Mouse (Mus musculus): Measurements from ENCODE around the gene Gm43517. TPM values are rescaled to one million over a fixed set of nuclear protein-coding genes. Genes with fewer than 3 reads are reported as not detected.

Gm43517 gene
- total and polyA plus RNA-seq, 2 experiments from 2014 or later, result not detected

GRCm38 (mm10) chr12:49396776-49397175 lies 11.8 kb downstream of the Gm43517 start:
- Histone ChIP-seq H3K4me3 (ENCODE audit: low read depth, low read length) (no peak overlapping the region), H3K4me1 (ENCODE audit: control insufficient read depth, insufficient read depth) (0 out of 2 replicates have a peak, but pooled peaks cover 3% of the 10 kb centered on the region), H3K4me2 (ENCODE audit: low read depth, low read length) (no peak overlapping the region), H3K27ac (ENCODE audit: low read depth) (no peak overlapping the region), H3K9me3 (replicated peaks; ENCODE audit: control insufficient read depth, low read length) (no peaks in the 10 kb centered on the region), H3K9ac (replicated peaks; ENCODE audit: low read depth, low read length) (no peak overlapping the region), H3K27me3 (ENCODE audit: control insufficient read depth, insufficient read depth, low read length) (peaks cover 87% of the 10 kb centered on the region), H3K36me3 (replicated peaks; ENCODE audit: control insufficient read depth, insufficient read depth, low read length) (no peaks in the 10 kb centered on the region)
- 16% methylated on average over 1 of the region's 1 CpGs for WGBS
- no peak for TF ChIP-seq EP300 (IDR thresholded peaks at IDR 0.05; ENCODE audit: low read depth)
- TF ChIP-seq CTCF (IDR thresholded peaks at IDR 0.05; ENCODE audit: low read depth), result no peak
- no peak for DNase-seq (ENCODE audit: low spot score)
- no peak for ATAC-seq (ENCODE audit: insufficient read depth, low read depth)

GRCm38 (mm10) chr12:49397443-49398162 lies 12.6 kb downstream of the Gm43517 start:
- ATAC-seq (ENCODE audit: insufficient read depth, low read depth), result no peak
- 14% methylated on average over 4 of the region's 4 CpGs for WGBS
- Histone ChIP-seq H3K4me2 (ENCODE audit: low read depth, low read length) (no peak overlapping the region), H3K4me3 (ENCODE audit: low read depth, low read length) (no peak overlapping the region), H3K9me3 (replicated peaks; ENCODE audit: control insufficient read depth, low read length) (no peaks in the 10 kb centered on the region), H3K36me3 (replicated peaks; ENCODE audit: control insufficient read depth, insufficient read depth, low read length) (no peaks in the 10 kb centered on the region), H3K27ac (ENCODE audit: low read depth) (no peak overlapping the region), H3K4me1 (ENCODE audit: control insufficient read depth, insufficient read depth) (0 out of 2 replicates have a peak, but pooled peaks cover 3% of the 10 kb centered on the region), H3K9ac (replicated peaks; ENCODE audit: low read depth, low read length) (no peak overlapping the region), H3K27me3 (ENCODE audit: control insufficient read depth, insufficient read depth, low read length) (peaks cover 85% of the 10 kb centered on the region)
- no peak for TF ChIP-seq CTCF (IDR thresholded peaks at IDR 0.05; ENCODE audit: low read depth)
- DNase-seq (ENCODE audit: low spot score), result no peak

- Histone ChIP-seq H3K4me1 (ENCODE audit: control insufficient read depth, insufficient read depth) (0 out of 2 replicates have a peak, but pooled peaks cover 3% of the 10 kb centered on the region), H3K4me3 (ENCODE audit: low read depth, low read length) (no peak overlapping the region), H3K36me3 (replicated peaks; ENCODE audit: control insufficient read depth, insufficient read depth, low read length) (no peaks in the 10 kb centered on the region), H3K27me3 (ENCODE audit: control insufficient read depth, insufficient read depth, low read length) (peaks cover 85% of the 10 kb centered on the region), H3K27ac (ENCODE audit: low read depth) (no peak overlapping the region), H3K4me2 (ENCODE audit: low read depth, low read length) (no peak overlapping the region), H3K9me3 (replicated peaks; ENCODE audit: control insufficient read depth, low read length) (no peaks in the 10 kb centered on the region), H3K9ac (replicated peaks; ENCODE audit: low read depth, low read length) (no peak overlapping the region)
- TF ChIP-seq EP300 (IDR thresholded peaks at IDR 0.05; ENCODE audit: low read depth), result no peak
- no peak for TF ChIP-seq CTCF (IDR thresholded peaks at IDR 0.05; ENCODE audit: low read depth)
- ATAC-seq (ENCODE audit: insufficient read depth, low read depth) (no peak), DNase-seq (ENCODE audit: low spot score) (no peak)
Observed at GRCm38 (mm10) chr12:49398163-49398540, 13.2 kb downstream of the Gm43517 start.

GRCm38 (mm10) chr12:49398636-49399035 lies 13.7 kb downstream of the Gm43517 start:
- 25% methylated on average over 3 of the region's 3 CpGs for WGBS
- Histone ChIP-seq H3K9ac (replicated peaks; ENCODE audit: low read depth, low read length) (no peak overlapping the region), H3K4me3 (ENCODE audit: low read depth, low read length) (no peak overlapping the region), H3K27me3 (ENCODE audit: control insufficient read depth, insufficient read depth, low read length) (peaks cover 87% of the 10 kb centered on the region), H3K27ac (ENCODE audit: low read depth) (no peak overlapping the region), H3K4me2 (ENCODE audit: low read depth, low read length) (no peak overlapping the region), H3K9me3 (replicated peaks; ENCODE audit: control insufficient read depth, low read length) (no peaks in the 10 kb centered on the region), H3K4me1 (ENCODE audit: control insufficient read depth, insufficient read depth) (0 out of 2 replicates have a peak, but pooled peaks cover 3% of the 10 kb centered on the region), H3K36me3 (replicated peaks; ENCODE audit: control insufficient read depth, insufficient read depth, low read length) (no peaks in the 10 kb centered on the region)
- DNase-seq (ENCODE audit: low spot score), result no peak
- ATAC-seq (ENCODE audit: insufficient read depth, low read depth), result no peak
- no peak for TF ChIP-seq EP300 (IDR thresholded peaks at IDR 0.05; ENCODE audit: low read depth)
- no peak for TF ChIP-seq CTCF (IDR thresholded peaks at IDR 0.05; ENCODE audit: low read depth)

- Histone ChIP-seq H3K36me3 (replicated peaks; ENCODE audit: control insufficient read depth, insufficient read depth, low read length) (no peaks in the 10 kb centered on the region), H3K4me2 (ENCODE audit: low read depth, low read length) (no peak overlapping the region), H3K27me3 (ENCODE audit: control insufficient read depth, insufficient read depth, low read length) (peaks cover 84% of the 10 kb centered on the region), H3K4me1 (ENCODE audit: control insufficient read depth, insufficient read depth) (0 out of 2 replicates have a peak, but pooled peaks cover 3% of the 10 kb centered on the region), H3K9ac (replicated peaks; ENCODE audit: low read depth, low read length) (no peak overlapping the region), H3K9me3 (replicated peaks; ENCODE audit: control insufficient read depth, low read length) (no peaks in the 10 kb centered on the region), H3K4me3 (ENCODE audit: low read depth, low read length) (no peak overlapping the region), H3K27ac (ENCODE audit: low read depth) (no peak overlapping the region)
- WGBS, result 7% methylated on average over 1 of the region's 1 CpGs
- DNase-seq (ENCODE audit: low spot score), result no peak
- no peak for TF ChIP-seq CTCF (IDR thresholded peaks at IDR 0.05; ENCODE audit: low read depth)
- no peak for TF ChIP-seq EP300 (IDR thresholded peaks at IDR 0.05; ENCODE audit: low read depth)
- ATAC-seq (ENCODE audit: insufficient read depth, low read depth), result no peak
Observed at GRCm38 (mm10) chr12:49399611-49400010, 14.6 kb downstream of the Gm43517 start.

All from heart, postnatal 0 days (tissue).